Mouse (Mus musculus) neural tube, embryonic 13.5 days (tissue): Measurements from ENCODE around the gene Slc22a14. TPM values are rescaled to one million over a fixed set of nuclear protein-coding genes. Genes with fewer than 3 reads are reported as not detected.
A peak's percentile ranks its signal among the peaks of the same experiment; 100 is the strongest.
"Not testable (repeated sequence)": the region's sequence is repeated elsewhere in the genome, so short reads cannot be mapped to it uniquely, and the experiment has no call there.

ENCODE experiments used
- ATAC-seq: fragments of 200-750 bp; cut with Nextera tagmentation; 2 replicates; pipeline ENCODE4 v1.8.0; 2017; ENCODE audit warnings: low read depth, mild to moderate bottlenecking, moderate TSS enrichment, moderate library complexity
- H3K27ac ChIP-seq: fragments of 300-500 bp; sonication (generic); replicated peaks from 2 replicates; pipeline ENCODE4 v1.5.1; 2015; ENCODE audit warnings: moderate library complexity, mild to moderate bottlenecking, inconsistent platforms
- H3K27me3 ChIP-seq: fragments of 300-500 bp; sonication (generic); 2 replicates; pipeline ENCODE4 v1.6.1; 2015; ENCODE audit warnings: mild to moderate bottlenecking, inconsistent platforms
- H3K36me3 ChIP-seq: fragments of 300-500 bp; sonication (generic); 2 replicates; pipeline ENCODE4 v1.6.1; 2015; ENCODE audit warnings: mild to moderate bottlenecking, inconsistent platforms
- H3K4me1 ChIP-seq: fragments of 300-500 bp; sonication (generic); replicated peaks from 2 replicates; pipeline ENCODE4 v1.6.1; 2015; ENCODE audit warnings: inconsistent platforms
- H3K4me2 ChIP-seq: fragments of 300-500 bp; sonication (generic); 2 replicates; pipeline ENCODE4 v1.6.1; 2015; ENCODE audit warnings: inconsistent platforms, mild to moderate bottlenecking, moderate library complexity
- H3K4me3 ChIP-seq: fragments of 300-500 bp; sonication (generic); 2 replicates; pipeline ENCODE4 v1.5.1; 2015; ENCODE audit warnings: mild to moderate bottlenecking, inconsistent platforms
- H3K9ac ChIP-seq: fragments of 300-500 bp; sonication (generic); 2 replicates; pipeline ENCODE4 v1.6.1; 2015; ENCODE audit warnings: moderate library complexity, mild to moderate bottlenecking, inconsistent platforms
- H3K9me3 ChIP-seq: fragments of 300-500 bp; sonication (generic); 2 replicates; pipeline ENCODE4 v1.6.1; 2016; ENCODE audit warnings: inconsistent platforms
- WGBS: fragments of 180-500 bp; shearing (Covaris S2); methylation state at CpG from one replicate; pipeline ENCODE4 v1.1.7; 2015; 5-methylcytosine and 5-hydroxymethylcytosine counted together
- polyA plus RNA-seq: library from polyadenylated mRNA; unstranded; fragments of >200 nt; fragmentation: Nextera tagmentation; extraction: Ambion mirVana; gene quantifications from 2 replicates; pipeline ENCODE4 v1.2.1, GENCODE M21; 2015

The Slc22a14 gene
- polyA plus RNA-seq, 1 experiment from 2014 or later = not detected

DNA sequence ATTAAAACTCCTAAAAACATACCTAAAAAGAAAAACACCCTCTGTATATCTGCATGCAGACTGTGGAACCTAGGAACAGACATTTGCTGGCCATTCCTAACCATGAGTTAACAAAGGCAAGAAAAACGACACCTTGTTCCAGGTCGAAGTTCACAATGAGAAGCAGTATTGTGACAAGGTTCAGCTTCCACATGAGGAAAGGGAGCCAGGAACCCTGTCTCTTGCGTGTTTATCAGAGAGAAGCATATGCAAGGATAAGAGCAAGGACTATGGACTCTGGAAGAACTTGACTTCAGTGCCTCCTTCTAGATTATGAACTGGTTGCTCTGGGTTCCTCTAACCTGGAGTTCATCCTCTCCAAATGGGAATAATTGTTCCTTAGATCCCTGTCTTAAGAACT lies 121.4 kb downstream of the Slc22a14 start:
- peaks cover 58% of the 10 kb centered on the region for H3K36me3 ChIP-seq
- no peak overlapping the region for H3K4me2 ChIP-seq
- 94% methylated on average over 3 of the region's 3 CpGs for WGBS
- H3K4me1 ChIP-seq = 0 out of 2 replicates have a peak, but pooled peaks cover 8% of the 10 kb centered on the region
- no peak overlapping the region for H3K9ac ChIP-seq
- H3K4me3 ChIP-seq = no peak overlapping the region
- no peaks in the 10 kb centered on the region for H3K27me3 ChIP-seq
- H3K9me3 ChIP-seq = no peaks in the 10 kb centered on the region
- ATAC-seq = no peak
- H3K27ac ChIP-seq = no peak overlapping the region

GRCm38 (mm10) chr9:119241169-119241865 lies 124.0 kb downstream of the Slc22a14 start:
- H3K4me3 ChIP-seq = no peak overlapping the region
- H3K27ac ChIP-seq = no peak overlapping the region
- H3K27me3 ChIP-seq = no peaks in the 10 kb centered on the region
- 84% methylated on average over 11 of the region's 11 CpGs for WGBS
- H3K9ac ChIP-seq = no peak overlapping the region
- no peak overlapping the region for H3K4me2 ChIP-seq
- H3K9me3 ChIP-seq = no peaks in the 10 kb centered on the region
- no peak for ATAC-seq
- H3K4me1 ChIP-seq = 0 out of 2 replicates have a peak, but pooled peaks cover 8% of the 10 kb centered on the region
- H3K36me3 ChIP-seq = peaks cover 68% of the 10 kb centered on the region

- Histone ChIP-seq H3K4me3 (no peak overlapping the region), H3K36me3 (peaks cover 62% of the 10 kb centered on the region), H3K4me1 (0 out of 2 replicates have a peak, but pooled peaks cover 8% of the 10 kb centered on the region), H3K9me3 (no peaks in the 10 kb centered on the region), H3K27me3 (no peaks in the 10 kb centered on the region), H3K9ac (no peak overlapping the region), H3K4me2 (no peak overlapping the region), H3K27ac (peak overlapping the region; percentile 42)
- 70% methylated on average over 10 of the region's 10 CpGs for WGBS
- ATAC-seq = no peak
Measured at GRCm38 (mm10) chr9:119240286-119240997, 124.9 kb downstream of the Slc22a14 start.

- H3K36me3 ChIP-seq = peaks cover 56% of the 10 kb centered on the region
- no peak overlapping the region for H3K9ac ChIP-seq
- H3K9me3 ChIP-seq = no peaks in the 10 kb centered on the region
- no peak overlapping the region for H3K27ac ChIP-seq
- H3K4me3 ChIP-seq = no peak overlapping the region
- no peak overlapping the region for H3K4me2 ChIP-seq
- 91% methylated on average over 3 of the region's 3 CpGs for WGBS
- H3K4me1 ChIP-seq = 0 out of 2 replicates have a peak, but pooled peaks cover 8% of the 10 kb centered on the region
- ATAC-seq = no peak
- no peaks in the 10 kb centered on the region for H3K27me3 ChIP-seq
Measured at GRCm38 (mm10) chr9:119239274-119239673, 126.1 kb downstream of the Slc22a14 start.

GRCm38 (mm10) chr9:119238796-119239195 lies 126.6 kb downstream of the Slc22a14 start:
- 0 out of 2 replicates have a peak, but pooled peaks cover 8% of the 10 kb centered on the region for H3K4me1 ChIP-seq
- WGBS = 88% methylated on average over 4 of the region's 4 CpGs
- no peak overlapping the region for H3K27ac ChIP-seq
- no peak overlapping the region for H3K9ac ChIP-seq
- no peak overlapping the region for H3K4me3 ChIP-seq
- no peak for ATAC-seq
- H3K4me2 ChIP-seq = no peak overlapping the region
- no peaks in the 10 kb centered on the region for H3K9me3 ChIP-seq
- H3K27me3 ChIP-seq = no peaks in the 10 kb centered on the region
- peaks cover 51% of the 10 kb centered on the region for H3K36me3 ChIP-seq

GRCm38 (mm10) chr9:119231552-119231951 lies 133.8 kb downstream of the Slc22a14 start:
- Histone ChIP-seq H3K36me3 (peaks cover 8% of the 10 kb centered on the region; the same call in 1 of the 2 replicates), H3K4me1 (no peaks in the 10 kb centered on the region), H3K4me3 (no peak overlapping the region), H3K9me3 (no peaks in the 10 kb centered on the region), H3K27me3 (no peaks in the 10 kb centered on the region), H3K9ac (no peak overlapping the region), H3K4me2 (no peak overlapping the region), H3K27ac (no peak overlapping the region)
- ATAC-seq = no peak
- WGBS = 97% methylated on average over 7 of the region's 7 CpGs

DNA sequence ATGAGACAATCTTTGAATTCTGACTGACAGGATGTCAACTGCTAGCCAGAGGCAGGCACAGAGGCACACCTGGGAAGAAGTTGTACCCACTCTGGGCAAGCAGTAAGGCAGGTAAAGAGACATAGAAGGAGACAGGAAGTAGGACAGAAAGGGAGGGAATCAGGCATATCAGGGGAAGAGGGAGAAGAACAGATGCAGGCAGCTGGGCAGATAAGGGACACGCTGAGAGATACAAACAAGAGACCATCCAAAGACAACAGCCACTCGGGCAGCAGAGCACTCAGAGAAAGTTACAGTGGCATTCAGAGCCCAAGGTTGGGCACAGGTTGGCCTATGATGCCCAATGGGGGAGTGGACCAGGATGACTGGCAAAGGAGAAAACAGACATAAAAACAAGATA lies 134.5 kb downstream of the Slc22a14 start:
- H3K27me3 ChIP-seq = no peaks in the 10 kb centered on the region
- WGBS = 89% methylated on average over 2 of the region's 2 CpGs

GRCm38 (mm10) chr9:119220249-119220648 lies 145.1 kb downstream of the Slc22a14 start:
- no peaks in the 10 kb centered on the region for H3K4me1 ChIP-seq
- peaks cover 44% of the 10 kb centered on the region for H3K36me3 ChIP-seq
- no peaks in the 10 kb centered on the region for H3K27me3 ChIP-seq
- H3K4me3 ChIP-seq = no peak overlapping the region
- no peak for ATAC-seq
- peaks cover 6% of the 10 kb centered on the region; the same call in 1 of the 2 replicates for H3K9me3 ChIP-seq
- H3K27ac ChIP-seq = no peak overlapping the region
- H3K9ac ChIP-seq = no peak overlapping the region
- 90% methylated on average over 4 of the region's 4 CpGs for WGBS
- no peak overlapping the region for H3K4me2 ChIP-seq

More for the DNA sequence above, 134.5 kb downstream of the Slc22a14 start:
- H3K9ac ChIP-seq = no peak overlapping the region
- H3K4me1 ChIP-seq = no peaks in the 10 kb centered on the region
- no peak overlapping the region for H3K27ac ChIP-seq
- peaks cover 15% of the 10 kb centered on the region for H3K36me3 ChIP-seq
- no peaks in the 10 kb centered on the region for H3K9me3 ChIP-seq
- ATAC-seq = no peak
- no peak overlapping the region for H3K4me2 ChIP-seq
- H3K4me3 ChIP-seq = no peak overlapping the region

GRCm38 (mm10) chr9:119219667-119220066 lies 145.7 kb downstream of the Slc22a14 start:
- Histone ChIP-seq H3K27ac (no peak overlapping the region), H3K9me3 (peaks cover 4% of the 10 kb centered on the region; the same call in 1 of the 2 replicates), H3K27me3 (no peaks in the 10 kb centered on the region), H3K4me2 (no peak overlapping the region), H3K4me3 (no peak overlapping the region), H3K36me3 (peaks cover 39% of the 10 kb centered on the region), H3K4me1 (no peaks in the 10 kb centered on the region), H3K9ac (no peak overlapping the region)
- ATAC-seq = no peak
- 94% methylated on average over 2 of the region's 2 CpGs for WGBS

- H3K4me1 ChIP-seq, H3K9ac ChIP-seq, H3K4me3 ChIP-seq, H3K27me3 ChIP-seq, ATAC-seq, H3K4me2 ChIP-seq, H3K27ac ChIP-seq, H3K9me3 ChIP-seq: not testable (repeated sequence)
- peaks cover 24% of the 10 kb centered on the region for H3K36me3 ChIP-seq
- WGBS = 95% methylated on average over 2 of the region's 2 CpGs
Measured at GRCm38 (mm10) chr9:119215341-119215740, 150.0 kb downstream of the Slc22a14 start.

DNA sequence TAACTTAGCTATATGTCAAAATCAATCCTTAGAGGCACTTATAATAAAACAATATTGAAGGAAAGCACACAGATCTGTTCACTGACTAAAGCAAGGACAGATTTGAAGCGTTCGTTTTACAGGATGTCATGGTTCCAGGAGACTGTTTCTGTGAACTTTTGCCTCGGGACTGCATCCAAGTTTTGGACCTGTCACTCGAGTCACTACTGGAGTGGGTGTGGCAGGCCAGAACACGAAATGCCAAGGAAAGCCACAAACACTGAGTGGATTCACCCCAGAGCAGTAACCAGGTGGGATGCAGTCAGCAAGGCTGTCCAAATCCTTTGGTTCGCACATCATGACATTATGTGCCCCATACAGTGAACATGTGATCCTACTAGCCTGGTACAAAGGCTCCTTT lies 150.8 kb downstream of the Slc22a14 start:
- H3K27ac ChIP-seq = no peak overlapping the region
- no peaks in the 10 kb centered on the region for H3K4me1 ChIP-seq
- WGBS = 93% methylated on average over 6 of the region's 6 CpGs
- H3K27me3 ChIP-seq = no peaks in the 10 kb centered on the region
- no peaks in the 10 kb centered on the region for H3K9me3 ChIP-seq
- no peak overlapping the region for H3K4me2 ChIP-seq
- no peak for ATAC-seq
- no peak overlapping the region for H3K9ac ChIP-seq
- H3K4me3 ChIP-seq = no peak overlapping the region
- peaks cover 18% of the 10 kb centered on the region for H3K36me3 ChIP-seq

DNA sequence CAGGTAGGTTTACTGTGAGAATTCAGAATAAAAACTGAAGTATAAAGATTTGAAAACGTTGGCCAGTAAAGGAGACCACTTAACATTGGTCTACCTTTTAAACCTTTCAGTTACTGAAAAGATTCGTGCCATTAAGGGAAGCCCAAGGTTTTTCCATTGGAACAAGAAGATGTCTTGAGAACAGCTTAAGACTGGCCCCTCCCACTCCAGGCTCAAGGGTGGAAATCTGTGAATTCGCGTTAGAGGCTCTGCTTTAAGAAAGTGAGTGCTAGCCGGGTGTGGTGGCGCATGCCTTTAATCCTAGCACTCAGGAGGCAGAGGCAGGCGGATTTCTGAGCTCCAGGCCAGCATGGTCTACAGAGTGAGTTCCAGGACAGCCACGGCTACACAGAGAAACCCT lies 152.4 kb downstream of the Slc22a14 start:
- Histone ChIP-seq H3K9ac (no peak overlapping the region), H3K9me3 (no peaks in the 10 kb centered on the region), H3K4me1 (no peaks in the 10 kb centered on the region), H3K27ac (no peak overlapping the region), H3K4me2 (no peak overlapping the region), H3K4me3 (no peak overlapping the region), H3K36me3 (peaks cover 4% of the 10 kb centered on the region), H3K27me3 (no peaks in the 10 kb centered on the region)
- no peak for ATAC-seq
- 76% methylated on average over 8 of the region's 8 CpGs for WGBS
